Mouse (Mus musculus): Measurements from ENCODE around the gene Ankrd34a. TPM values are rescaled to one million over a fixed set of nuclear protein-coding genes. Genes with fewer than 3 reads are reported as not detected.

The Ankrd34a gene
- 26.4 and 29.6 TPM in 2 replicates for total RNA-seq (2014; rRNA removed)
- 14.2 and 15.3 TPM in 2 replicates for polyA plus RNA-seq (2015; fragmentation: Nextera tagmentation; extraction: Ambion mirVana)

DNA sequence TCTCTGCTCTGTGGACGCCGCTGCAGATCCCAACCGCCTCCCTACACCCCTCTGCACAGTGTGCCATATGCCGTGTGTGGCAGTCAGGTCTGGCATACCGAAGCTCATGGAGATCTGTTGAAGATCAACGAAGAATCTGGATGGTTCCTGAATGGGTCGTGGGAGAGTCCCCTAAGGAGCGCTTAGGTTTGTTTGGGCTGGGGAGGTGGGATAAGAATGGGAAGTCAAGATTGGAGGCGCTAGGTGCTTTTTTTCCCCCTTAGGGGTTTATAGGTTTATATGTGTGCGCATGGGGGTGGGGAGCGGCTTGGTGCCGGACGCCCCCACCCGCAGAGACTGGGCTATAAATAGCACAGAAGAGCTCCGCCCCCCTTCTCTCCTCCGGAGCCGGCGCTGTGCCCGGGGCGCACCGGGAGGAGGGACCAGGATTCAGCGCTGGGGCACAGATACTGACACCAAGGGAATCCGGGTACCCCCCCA is at the start of gene Ankrd34a:
Ankrd34a (plus strand) TSS at position 409 of the 480 bp plus-strand sequence.
- H3K27me3 ChIP-seq (ENCODE audit: insufficient read depth, low read length) = no peaks in the 10 kb centered on the region
- WGBS = under 1% methylated on average over 15 of the region's 23 CpGs
- peak within 1 kb of the TSS; percentile 69 for H3K9ac ChIP-seq (replicated peaks; ENCODE audit: low read length)
- H3K4me3 ChIP-seq (ENCODE audit: low read length) = peak within 1 kb of the TSS; percentile 52
- peaks cover 27% of the 10 kb centered on the region for H3K4me1 ChIP-seq (ENCODE audit: insufficient read depth, low read length)
- peak within 1 kb of the TSS; percentile 77 for H3K27ac ChIP-seq
- peak within 1 kb of the TSS; percentile 81 for H3K4me2 ChIP-seq (ENCODE audit: low read depth, low read length)
- no peak for TF ChIP-seq CTCF (IDR thresholded peaks at IDR 0.05; ENCODE audit: low read depth)
- peak; percentile 68 for DNase-seq (ENCODE audit: low spot score)
- ATAC-seq = no peak
- H3K36me3 ChIP-seq (ENCODE audit: insufficient read depth, low read length) = no peaks in the 10 kb centered on the region
- H3K9me3 ChIP-seq (ENCODE audit: low read length) = no peaks in the 10 kb centered on the region

DNA sequence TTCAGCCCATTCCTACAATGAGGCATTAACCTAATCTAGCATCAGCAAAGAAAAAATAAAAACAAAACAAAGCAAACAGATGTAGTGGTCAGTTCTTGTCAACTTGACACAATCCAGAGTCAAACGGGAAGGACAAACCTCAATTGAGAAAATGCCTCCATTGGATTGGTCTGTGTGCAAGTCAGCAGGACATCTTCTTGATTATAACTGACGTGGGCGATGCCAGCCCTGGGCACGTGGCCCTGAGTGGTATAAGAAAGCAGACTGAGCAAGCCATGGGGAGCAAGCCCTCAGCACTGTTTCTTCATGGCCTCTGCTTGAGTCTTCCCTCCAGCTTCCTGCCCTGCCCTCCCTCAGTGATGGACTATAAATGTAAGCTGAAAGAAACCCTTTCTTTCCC is 49.6 kb upstream of the Ankrd34a start:
- Histone ChIP-seq H3K4me2 (ENCODE audit: low read depth, low read length) (0 out of 2 replicates have a peak overlapping the region, but pooled peaks have one; percentile 8), H3K4me1 (ENCODE audit: insufficient read depth, low read length) (no peaks in the 10 kb centered on the region), H3K27ac (no peak overlapping the region), H3K36me3 (ENCODE audit: insufficient read depth, low read length) (no peaks in the 10 kb centered on the region), H3K4me3 (ENCODE audit: low read length) (no peak overlapping the region), H3K9me3 (ENCODE audit: low read length) (no peaks in the 10 kb centered on the region), H3K9ac (replicated peaks; ENCODE audit: low read length) (no peak overlapping the region), H3K27me3 (ENCODE audit: insufficient read depth, low read length) (no peaks in the 10 kb centered on the region)
- TF ChIP-seq CTCF (IDR thresholded peaks at IDR 0.05; ENCODE audit: low read depth) = no peak
- WGBS = 45% methylated on average over 4 of the region's 4 CpGs
- DNase-seq (ENCODE audit: low spot score) = no peak
- no peak; the same call in 1 of the 2 replicates for ATAC-seq

DNA sequence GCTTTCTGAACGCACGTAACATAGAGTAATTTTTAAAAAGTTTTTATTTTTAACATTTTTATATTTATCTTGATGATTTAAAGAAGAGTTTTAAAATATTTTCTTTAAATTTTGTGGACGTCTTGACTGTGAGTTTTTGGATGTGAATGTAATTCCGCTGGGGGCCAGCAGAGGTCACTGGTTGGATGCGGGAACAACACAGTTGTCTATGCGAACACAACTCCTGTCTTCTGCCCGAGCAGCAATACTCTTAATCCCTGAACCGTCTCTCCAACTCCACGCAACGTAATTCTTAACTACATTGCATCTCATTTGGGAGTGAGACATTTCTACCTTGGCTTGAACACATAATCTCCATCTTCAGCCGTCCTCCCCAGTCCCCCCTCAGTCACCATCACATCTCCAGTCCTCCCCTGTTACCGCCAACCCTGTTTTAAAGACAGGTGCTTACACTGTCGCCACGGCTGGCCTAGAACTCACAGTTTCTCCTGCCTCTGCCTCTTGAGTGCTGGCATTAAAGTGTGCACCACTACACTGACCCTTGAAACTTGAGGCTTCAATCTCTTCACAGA is 49.0 kb upstream of the Ankrd34a start:
- no peak overlapping the region for H3K4me3 ChIP-seq (ENCODE audit: low read length)
- no peak overlapping the region for H3K27ac ChIP-seq
- no peak overlapping the region for H3K9ac ChIP-seq (replicated peaks; ENCODE audit: low read length)
- DNase-seq (ENCODE audit: low spot score) (peak; percentile 78), ATAC-seq (peak; percentile 71)
- no peaks in the 10 kb centered on the region for H3K9me3 ChIP-seq (ENCODE audit: low read length)
- peak; percentile 83 for TF ChIP-seq CTCF (IDR thresholded peaks at IDR 0.05; ENCODE audit: low read depth)
- H3K4me2 ChIP-seq (ENCODE audit: low read depth, low read length) = peak overlapping the region; percentile 40
- 7% methylated on average over 14 of the region's 14 CpGs for WGBS
- no peaks in the 10 kb centered on the region for H3K4me1 ChIP-seq (ENCODE audit: insufficient read depth, low read length)
- H3K27me3 ChIP-seq (ENCODE audit: insufficient read depth, low read length) = no peaks in the 10 kb centered on the region
- H3K36me3 ChIP-seq (ENCODE audit: insufficient read depth, low read length) = no peaks in the 10 kb centered on the region

DNA sequence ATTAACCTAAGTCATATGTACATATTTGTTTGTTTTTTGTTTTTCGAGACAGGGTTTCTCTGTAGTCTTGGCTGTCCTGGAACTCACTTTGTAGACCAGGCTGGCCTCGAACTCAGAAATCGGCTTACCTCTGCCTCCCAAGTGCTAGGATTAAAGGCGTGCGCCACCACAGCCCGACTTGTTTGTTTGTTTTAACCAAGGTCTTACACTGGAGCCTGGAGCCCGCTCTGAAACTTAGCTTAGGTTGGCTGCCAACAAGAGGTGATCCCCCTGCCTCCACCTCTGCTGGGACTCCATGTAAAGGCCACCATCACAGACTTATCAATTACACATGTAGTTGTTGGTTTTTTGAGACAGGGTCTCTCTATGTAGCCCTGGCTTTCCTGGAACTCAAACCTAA is 47.6 kb upstream of the Ankrd34a start:
- Histone ChIP-seq H3K36me3 (ENCODE audit: insufficient read depth, low read length) (no peaks in the 10 kb centered on the region), H3K9ac (replicated peaks; ENCODE audit: low read length) (no peak overlapping the region), H3K9me3 (ENCODE audit: low read length) (no peaks in the 10 kb centered on the region), H3K4me1 (ENCODE audit: insufficient read depth, low read length) (no peaks in the 10 kb centered on the region), H3K4me3 (ENCODE audit: low read length) (no peak overlapping the region), H3K27me3 (ENCODE audit: insufficient read depth, low read length) (no peaks in the 10 kb centered on the region), H3K27ac (no peak overlapping the region), H3K4me2 (ENCODE audit: low read depth, low read length) (no peak overlapping the region)
- no peak for TF ChIP-seq CTCF (IDR thresholded peaks at IDR 0.05; ENCODE audit: low read depth)
- WGBS = 89% methylated on average over 7 of the region's 7 CpGs
- DNase-seq (ENCODE audit: low spot score) (no peak), ATAC-seq (no peak)

DNA sequence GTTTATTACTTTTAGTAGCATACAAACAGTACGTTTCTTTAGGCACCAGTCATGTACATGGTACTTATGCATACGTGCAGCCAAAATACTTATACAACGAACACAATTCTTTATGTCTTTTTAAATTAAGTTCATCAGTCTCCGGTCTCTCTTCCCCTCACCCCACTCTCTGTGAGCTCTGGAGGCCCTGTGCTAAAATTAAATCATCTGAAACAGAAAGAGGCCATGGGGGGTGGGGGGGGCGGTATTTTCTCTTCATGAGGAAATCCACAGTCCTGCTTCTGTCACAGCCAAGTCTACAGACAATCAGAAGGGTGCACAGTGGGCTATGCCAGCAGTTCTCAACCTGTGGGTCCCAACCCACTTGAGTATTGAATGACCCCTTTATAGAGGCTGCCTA is 47.1 kb upstream of the Ankrd34a start:
- Histone ChIP-seq H3K9ac (replicated peaks; ENCODE audit: low read length) (no peak overlapping the region), H3K27me3 (ENCODE audit: insufficient read depth, low read length) (no peaks in the 10 kb centered on the region), H3K27ac (no peak overlapping the region), H3K4me3 (ENCODE audit: low read length) (no peak overlapping the region), H3K4me1 (ENCODE audit: insufficient read depth, low read length) (no peaks in the 10 kb centered on the region), H3K36me3 (ENCODE audit: insufficient read depth, low read length) (no peaks in the 10 kb centered on the region), H3K9me3 (ENCODE audit: low read length) (no peaks in the 10 kb centered on the region), H3K4me2 (ENCODE audit: low read depth, low read length) (no peak overlapping the region)
- WGBS = 79% methylated on average over 5 of the region's 5 CpGs
- TF ChIP-seq CTCF (IDR thresholded peaks at IDR 0.05; ENCODE audit: low read depth) = no peak
- no peak for DNase-seq (ENCODE audit: low spot score)
- ATAC-seq = no peak

DNA sequence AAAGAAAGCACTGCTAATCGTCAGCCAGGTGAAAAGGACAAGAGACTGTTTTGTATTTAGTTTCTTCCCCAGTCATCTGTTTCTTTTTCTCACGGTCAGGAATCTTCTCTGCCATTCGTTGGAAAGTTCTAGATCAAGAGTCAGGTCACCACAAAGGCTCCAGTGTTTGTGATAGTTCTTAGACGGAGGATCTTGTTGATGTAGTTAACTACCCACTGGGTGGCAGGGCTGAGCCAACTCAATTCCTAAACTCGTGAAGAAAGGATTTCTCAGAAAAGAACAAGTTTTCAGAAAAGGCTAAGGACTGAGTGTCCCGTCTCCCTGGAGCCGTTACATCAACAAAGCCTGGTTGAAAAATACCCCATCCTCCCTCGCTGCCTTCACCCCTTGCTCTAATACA is 45.2 kb upstream of the Ankrd34a start:
- H3K27me3 ChIP-seq (ENCODE audit: insufficient read depth, low read length) = no peaks in the 10 kb centered on the region
- H3K27ac ChIP-seq = no peak overlapping the region
- DNase-seq (ENCODE audit: low spot score) (peak; percentile 83), ATAC-seq (0 out of 2 replicates have a peak, but pooled peaks have one; percentile 13)
- no peak overlapping the region for H3K9ac ChIP-seq (replicated peaks; ENCODE audit: low read length)
- H3K4me2 ChIP-seq (ENCODE audit: low read depth, low read length) = no peak overlapping the region
- no peaks in the 10 kb centered on the region for H3K9me3 ChIP-seq (ENCODE audit: low read length)
- TF ChIP-seq CTCF (IDR thresholded peaks at IDR 0.05; ENCODE audit: low read depth) = peak; percentile 66
- no peaks in the 10 kb centered on the region for H3K36me3 ChIP-seq (ENCODE audit: insufficient read depth, low read length)
- peaks cover 8% of the 10 kb centered on the region for H3K4me1 ChIP-seq (ENCODE audit: insufficient read depth, low read length)
- WGBS = 17% methylated on average over 8 of the region's 8 CpGs
- no peak overlapping the region for H3K4me3 ChIP-seq (ENCODE audit: low read length)

DNA sequence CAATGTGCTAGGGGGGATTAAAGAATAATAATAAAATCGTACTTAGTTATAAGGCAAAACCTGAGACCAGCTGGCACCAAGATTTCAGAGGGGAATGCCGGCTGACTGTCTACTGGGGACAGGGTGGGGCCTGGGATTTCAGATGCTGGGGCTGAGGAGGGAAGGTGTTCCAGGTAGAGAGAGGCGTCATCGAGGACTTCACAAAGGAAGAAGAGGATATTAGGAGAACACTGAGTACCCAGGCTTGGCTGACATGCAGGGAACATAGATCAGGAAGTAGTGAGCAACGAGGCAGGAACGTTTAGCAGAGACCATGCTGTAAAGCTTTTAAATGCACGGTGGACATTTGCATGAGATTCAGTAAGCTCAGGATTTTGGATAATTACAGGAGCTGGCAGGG is 44.5 kb upstream of the Ankrd34a start:
- Histone ChIP-seq H3K27ac (peak overlapping the region; percentile 37; the same call in 1 of the 2 replicates), H3K27me3 (ENCODE audit: insufficient read depth, low read length) (no peaks in the 10 kb centered on the region), H3K36me3 (ENCODE audit: insufficient read depth, low read length) (no peaks in the 10 kb centered on the region), H3K4me2 (ENCODE audit: low read depth, low read length) (no peak overlapping the region), H3K9me3 (ENCODE audit: low read length) (no peaks in the 10 kb centered on the region), H3K9ac (replicated peaks; ENCODE audit: low read length) (no peak overlapping the region), H3K4me3 (ENCODE audit: low read length) (no peak overlapping the region), H3K4me1 (ENCODE audit: insufficient read depth, low read length) (peaks cover 11% of the 10 kb centered on the region)
- ATAC-seq (no peak), DNase-seq (ENCODE audit: low spot score) (no peak)
- TF ChIP-seq CTCF (IDR thresholded peaks at IDR 0.05; ENCODE audit: low read depth) = no peak
- 71% methylated on average over 7 of the region's 7 CpGs for WGBS
